Mouse (Mus musculus) kidney, adult 18-20 months (tissue): ENCODE measurements around the gene Oas1g.
"Not testable (repeated sequence)": the region's sequence is repeated elsewhere in the genome, so short reads cannot be mapped to it uniquely, and the experiment has no call there.

Experiments used
- DNase-seq: peaks from one replicate; pipeline ENCODE4 v3.0.0; 2021

Oas1g gene

DNA sequence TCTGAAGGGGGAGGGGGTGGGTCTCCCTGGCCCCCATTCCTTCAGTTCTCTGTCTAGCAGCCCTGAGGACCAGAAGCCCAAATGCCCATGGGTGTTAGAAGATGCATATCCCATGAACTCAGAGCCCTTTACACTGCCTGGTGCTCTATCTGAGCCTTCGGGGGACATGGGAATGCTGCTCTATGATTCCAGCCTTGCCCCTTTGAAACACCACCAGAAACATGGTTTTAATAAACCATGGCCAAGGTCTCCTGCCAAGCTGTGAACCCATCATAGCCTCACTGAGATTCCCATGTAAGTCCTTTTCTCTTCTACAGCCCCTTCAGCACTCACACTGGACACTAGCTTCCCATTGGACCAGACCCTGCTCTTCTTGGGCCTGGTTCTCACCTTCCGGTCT, 2.6 kb upstream of the Oas1g start:
- no peak for DNase-seq

GRCm38 (mm10) chr5:120888294-120888815, 942 bp upstream of the Oas1g start:
- not testable (repeated sequence) for DNase-seq

- DNase-seq, result no peak
Measured at GRCm38 (mm10) chr5:120887831-120888230, 418 bp upstream of the Oas1g start.

DNA sequence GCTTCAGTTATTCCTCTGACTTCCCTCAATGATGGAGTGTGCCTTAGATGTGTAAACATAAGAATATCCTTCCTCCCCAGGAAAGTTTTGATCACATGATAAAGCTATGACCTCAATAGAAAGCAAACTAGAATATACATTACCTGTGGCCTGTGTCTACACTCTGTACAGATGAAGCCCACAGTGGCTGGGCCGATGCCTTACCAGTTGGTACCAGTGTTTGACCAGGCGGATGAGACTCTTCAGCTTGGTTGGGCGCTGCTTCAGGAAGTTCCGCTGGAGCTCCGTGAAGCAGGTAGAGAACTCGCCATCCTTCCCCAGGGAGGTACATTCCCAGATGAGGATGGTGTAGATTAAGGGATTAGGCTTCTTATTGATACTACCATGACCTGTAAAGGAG, 5.7 kb downstream of the Oas1g start:
- not testable (repeated sequence) for DNase-seq

- DNase-seq, result not testable (repeated sequence)
Measured at GRCm38 (mm10) chr5:120878803-120879202, 8.6 kb downstream of the Oas1g start.

DNA sequence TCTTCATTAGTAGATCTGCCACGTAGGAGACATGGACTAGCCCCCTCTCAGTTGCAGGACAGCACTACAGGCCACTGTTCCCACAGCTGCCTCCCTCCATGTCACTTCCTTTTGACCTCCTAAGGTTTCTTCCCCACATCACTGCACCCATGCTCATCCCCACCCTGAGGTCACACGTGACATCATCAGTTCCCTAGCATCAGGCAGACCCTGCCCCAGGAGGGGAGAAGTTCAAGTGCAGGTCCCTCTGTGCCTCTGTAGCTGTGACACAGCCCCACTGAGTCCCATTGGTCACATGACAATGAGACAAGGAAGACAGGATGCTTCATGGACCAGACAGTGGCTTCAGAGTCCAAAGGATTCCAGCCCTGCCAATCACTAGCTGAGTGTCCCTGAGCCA, 10.0 kb downstream of the Oas1g start:
- not testable (repeated sequence) for DNase-seq

- DNase-seq, result not testable (repeated sequence)
Measured at GRCm38 (mm10) chr5:120876839-120877238, 10.6 kb downstream of the Oas1g start.

- no peak for DNase-seq
Measured at GRCm38 (mm10) chr5:120871469-120871868, 15.9 kb downstream of the Oas1g start.

- no peak for DNase-seq
Measured at GRCm38 (mm10) chr5:120870782-120871181, 16.6 kb downstream of the Oas1g start.

DNA sequence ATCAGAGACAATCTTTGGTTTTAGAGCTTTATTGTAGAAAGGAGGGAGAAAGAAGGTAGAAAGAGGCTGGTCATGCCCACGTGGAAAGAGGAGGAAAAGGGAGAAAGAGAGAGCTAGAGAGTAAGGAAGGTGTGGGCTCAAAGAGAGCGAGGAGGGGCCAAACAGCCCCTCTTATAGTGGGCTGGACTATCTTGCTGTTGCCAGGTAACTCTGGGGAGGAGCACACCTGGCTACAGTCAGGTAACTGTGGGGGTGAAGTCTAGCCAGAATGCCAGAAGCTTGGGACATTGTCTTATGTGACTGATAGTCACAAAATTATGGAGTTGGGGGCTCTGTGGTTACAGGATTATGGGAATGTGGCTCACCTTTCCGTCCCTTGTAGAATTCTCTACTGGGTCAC, 17.3 kb downstream of the Oas1g start:
- DNase-seq, result no peak

DNA sequence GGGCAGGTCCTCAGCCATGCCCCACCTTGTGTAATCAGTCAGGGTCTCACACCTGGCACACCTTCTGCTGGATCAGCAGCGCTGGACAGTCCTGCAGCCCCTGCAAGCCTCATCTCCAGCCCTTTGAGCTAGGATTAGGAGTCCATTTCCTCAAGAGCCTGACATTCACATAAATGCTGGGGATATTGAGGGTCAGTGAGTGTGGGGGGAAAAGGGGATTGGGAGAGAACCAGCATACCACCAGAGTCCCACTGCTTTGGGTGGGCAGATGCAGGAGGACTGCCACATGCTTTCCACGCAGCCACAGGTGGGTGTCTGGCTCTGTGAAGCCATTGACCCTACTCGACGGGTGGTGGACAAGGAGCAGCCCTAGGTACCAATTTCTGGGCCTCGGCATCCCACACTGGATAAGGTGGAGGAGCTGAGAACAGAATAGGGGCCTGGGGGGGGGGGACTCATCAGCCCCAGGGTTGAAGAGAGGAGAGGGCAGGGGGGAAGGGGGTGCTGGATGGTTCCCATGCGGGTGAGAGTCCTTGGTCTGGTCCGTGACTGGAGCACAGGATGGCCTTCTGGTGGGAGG, 17.9 kb downstream of the Oas1g start:
- no peak for DNase-seq

GRCm38 (mm10) chr5:120865336-120865860, 22.0 kb downstream of the Oas1g start:
- DNase-seq, result peak; percentile 12

GRCm38 (mm10) chr5:120861121-120861520, 26.3 kb downstream of the Oas1g start, which contains the start of gene Oas1h:
Gene Oas1h (plus strand): TSS chr5:120861421.
- DNase-seq, result no peak

GRCm38 (mm10) chr5:120859241-120859640, 28.2 kb downstream of the Oas1g start:
- DNase-seq, result no peak

- peak; percentile 51 for DNase-seq
Measured at GRCm38 (mm10) chr5:120849601-120850136, 37.7 kb downstream of the Oas1g start.

- no peak for DNase-seq
Measured at GRCm38 (mm10) chr5:120847067-120847466, 40.3 kb downstream of the Oas1g start, which contains the start of gene Oas1f. Gene Oas1f (plus strand): TSS chr5:120847367.

DNA sequence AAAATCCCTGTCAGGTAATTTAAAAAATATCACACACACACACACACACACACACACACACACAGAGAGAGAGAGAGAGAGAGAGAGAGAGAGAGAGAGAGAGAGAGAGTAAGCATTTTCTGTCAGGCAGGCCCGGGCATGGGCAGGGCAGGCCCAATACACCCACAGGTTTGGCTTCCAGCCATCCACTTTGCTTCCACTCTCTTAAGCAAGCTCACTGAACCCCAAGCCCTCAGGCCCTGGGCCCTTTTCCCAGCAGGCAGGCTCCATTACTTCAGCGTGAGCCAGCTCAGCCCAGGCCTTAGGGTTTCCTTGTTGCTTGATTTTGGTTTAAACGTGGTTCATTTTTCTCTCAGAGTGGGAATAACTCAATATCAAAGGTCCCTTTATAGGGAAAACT, 42.7 kb downstream of the Oas1g start:
- no peak for DNase-seq

DNA sequence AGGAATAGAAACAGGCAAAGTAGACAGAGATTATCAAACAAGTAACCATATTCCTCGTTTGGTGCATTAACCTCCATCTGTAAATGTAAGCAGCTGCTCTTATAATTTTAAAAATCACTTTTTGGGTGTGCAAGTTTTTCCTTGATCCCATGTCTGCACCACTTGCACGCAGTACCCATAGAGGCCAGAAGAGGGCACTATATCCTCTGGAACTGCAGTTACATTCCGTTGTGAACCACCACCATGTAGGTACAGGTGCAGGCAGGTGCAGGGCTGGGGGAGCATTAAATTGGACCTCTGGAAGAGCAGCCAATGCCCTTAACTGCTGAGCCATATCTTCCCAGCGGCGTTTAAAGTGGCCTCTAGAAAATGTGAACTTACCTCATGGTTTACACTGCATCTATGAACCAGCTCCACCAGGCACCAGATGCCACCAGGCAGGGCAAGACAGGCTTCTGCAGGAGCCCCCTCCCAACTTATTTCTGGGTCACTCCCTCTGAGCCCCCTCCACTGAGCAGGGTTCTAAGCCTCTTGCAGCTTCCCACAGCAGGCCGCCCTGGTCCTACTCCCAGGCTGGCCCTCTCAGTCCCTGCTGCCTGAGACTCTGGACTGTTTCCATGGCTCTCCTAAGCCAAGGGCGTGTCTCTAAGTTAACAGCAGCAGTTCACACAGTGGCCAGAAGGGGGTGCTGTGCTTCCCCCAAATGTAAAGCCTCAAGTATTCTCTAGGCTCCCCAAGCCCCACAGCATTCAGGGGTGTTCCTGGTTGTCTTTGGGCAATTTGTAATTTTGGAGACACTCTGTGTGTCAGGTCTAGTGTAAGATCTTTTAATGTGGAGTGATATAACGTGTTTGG, 50.5 kb downstream of the Oas1g start:
- DNase-seq, result peak; percentile 54

- no peak for DNase-seq
Measured at GRCm38 (mm10) chr5:120833335-120834280, 53.8 kb downstream of the Oas1g start.

- no peak for DNase-seq
Measured at GRCm38 (mm10) chr5:120831031-120831430, 56.4 kb downstream of the Oas1g start.
